Mouse (Mus musculus) macrophage (primary cell): ENCODE results near the gene Zdhhc1. TPM values are rescaled to one million over a fixed set of nuclear protein-coding genes. Genes with fewer than 3 reads are reported as not detected.

Source experiments
- H3K27ac ChIP-seq: fragments of 350-480 bp; formaldehyde crosslinking; 2 replicates; pipeline ENCODE4 v1.9.0; 2021
- H3K36me3 ChIP-seq: fragments of 350-480 bp; formaldehyde crosslinking; 2 replicates; pipeline ENCODE4 v1.9.0; 2021; ENCODE audit errors: inconsistent target
- H3K4me3 ChIP-seq: fragments of 350-480 bp; formaldehyde crosslinking; 2 replicates; pipeline ENCODE4 v1.9.0; 2021; ENCODE audit errors: inconsistent target
- H3K79me2 ChIP-seq: fragments of 350-480 bp; formaldehyde crosslinking; 2 replicates; pipeline ENCODE4 v1.9.0; 2021; ENCODE audit errors: inconsistent target
- WGBS: methylation state at CpG from one replicate; pipeline ENCODE4 v1.1.7; 2026; ENCODE audit warnings: inconsistent platforms; ENCODE audit not compliant: missing documents; 5-methylcytosine and 5-hydroxymethylcytosine counted together
- polyA plus RNA-seq: library from polyadenylated mRNA; stranded (reverse); fragments of 250-400 nt; gene quantifications from 3 replicates; pipeline ENCODE4 v1.2.4, GENCODE M21; 2018; ENCODE audit warnings: inconsistent platforms

The Zdhhc1 gene
- polyA plus RNA-seq, 1 experiment from 2014 or later = 7.3 TPM

GRCm38 (mm10) chr8:105468002-105468720, 28.5 kb downstream of the Zdhhc1 start:
- Histone ChIP-seq H3K36me3 (no peaks in the 10 kb centered on the region), H3K27ac (no peak overlapping the region), H3K4me3 (no peak overlapping the region), H3K79me2 (no peaks in the 10 kb centered on the region)
- WGBS = 91% methylated on average over 26 of the region's 27 CpGs

DNA sequence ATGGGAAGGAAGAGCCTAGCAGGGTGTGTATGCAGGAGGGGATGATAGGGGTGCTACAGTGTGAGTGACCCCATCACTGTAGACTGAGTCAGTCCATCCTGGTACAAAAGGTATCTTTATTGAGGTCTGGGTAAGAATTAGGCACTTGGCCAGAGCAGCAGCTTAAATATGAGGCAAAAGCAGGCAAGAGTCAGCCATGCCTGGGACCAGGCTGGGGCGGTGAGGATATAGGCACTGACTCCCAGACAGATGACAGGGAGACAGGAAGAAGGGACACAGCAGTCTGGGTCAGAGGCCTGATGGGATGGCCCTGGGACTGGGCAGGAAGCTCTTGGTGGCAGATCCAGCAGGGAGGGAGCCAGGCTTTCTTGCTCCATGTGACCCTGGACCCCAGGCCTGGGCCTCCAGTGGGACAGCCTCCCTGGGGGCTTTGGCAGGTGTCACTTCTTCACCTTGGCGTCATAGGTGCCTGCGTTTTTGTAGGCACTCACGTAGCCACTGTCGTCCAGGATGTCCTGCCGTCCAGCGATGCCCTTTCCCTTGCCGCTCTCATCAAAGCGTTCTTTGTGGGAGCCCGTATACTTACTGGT, 29.2 kb downstream of the Zdhhc1 start:
- no peaks in the 10 kb centered on the region for H3K79me2 ChIP-seq
- no peaks in the 10 kb centered on the region for H3K36me3 ChIP-seq
- 95% methylated on average over 8 of the region's 10 CpGs for WGBS
- H3K27ac ChIP-seq = no peak overlapping the region
- no peak overlapping the region for H3K4me3 ChIP-seq

GRCm38 (mm10) chr8:105466700-105467291, 29.9 kb downstream of the Zdhhc1 start:
- Histone ChIP-seq H3K27ac (no peak overlapping the region), H3K79me2 (no peaks in the 10 kb centered on the region), H3K4me3 (no peak overlapping the region), H3K36me3 (no peaks in the 10 kb centered on the region)
- WGBS = 92% methylated on average over 7 of the region's 7 CpGs

DNA sequence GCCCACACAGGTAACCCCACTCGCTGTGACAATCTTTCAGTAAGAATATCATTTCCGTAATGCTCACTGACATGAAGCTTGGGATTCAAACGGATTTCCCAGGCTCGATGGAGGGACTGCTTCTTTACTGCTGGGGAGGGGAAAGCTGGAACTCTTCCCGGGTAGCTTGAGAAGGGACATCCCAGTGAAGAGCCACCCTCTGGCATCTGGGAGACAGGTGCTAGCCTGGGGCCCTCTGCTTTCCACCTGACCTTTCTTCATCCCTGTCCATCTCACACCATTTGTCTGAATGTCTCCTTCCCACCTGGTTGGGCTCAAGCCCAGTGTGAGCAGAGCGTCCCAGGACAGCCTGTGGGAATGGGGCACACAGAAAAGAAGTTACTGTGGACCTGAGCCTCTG, 30.5 kb downstream of the Zdhhc1 start:
- Histone ChIP-seq H3K79me2 (no peaks in the 10 kb centered on the region), H3K4me3 (no peak overlapping the region), H3K27ac (no peak overlapping the region), H3K36me3 (no peaks in the 10 kb centered on the region)
- 95% methylated on average over 6 of the region's 6 CpGs for WGBS

DNA sequence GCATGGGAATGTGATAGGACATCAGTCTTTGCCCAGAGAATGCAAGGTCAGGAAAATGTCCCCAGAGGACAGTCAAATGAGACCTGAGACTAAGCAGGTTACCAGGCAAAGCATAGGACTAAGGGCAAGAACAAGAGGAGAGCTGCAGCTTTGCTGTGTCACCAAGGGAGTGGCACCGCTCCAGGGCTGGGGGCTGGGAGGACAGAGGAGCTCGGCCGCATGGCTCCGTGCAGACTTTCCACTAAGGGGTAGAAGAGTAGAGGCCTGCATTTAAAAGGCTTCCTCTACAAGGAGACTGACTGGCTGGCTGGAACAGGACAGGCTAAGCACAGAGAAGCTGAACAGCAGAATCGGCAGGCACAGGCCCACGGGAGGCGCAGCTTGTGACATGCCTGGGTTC, 32.1 kb downstream of the Zdhhc1 start:
- Histone ChIP-seq H3K79me2 (no peaks in the 10 kb centered on the region), H3K36me3 (no peaks in the 10 kb centered on the region)
- WGBS = 61% methylated on average over 7 of the region's 7 CpGs

GRCm38 (mm10) chr8:105461085-105461803, 35.5 kb downstream of the Zdhhc1 start:
- WGBS = 93% methylated on average over 13 of the region's 13 CpGs
- H3K36me3 ChIP-seq = no peaks in the 10 kb centered on the region
- no peak overlapping the region for H3K4me3 ChIP-seq
- no peak overlapping the region for H3K27ac ChIP-seq
- H3K79me2 ChIP-seq = no peaks in the 10 kb centered on the region

More for the DNA sequence above, 32.1 kb downstream of the Zdhhc1 start:
- Histone ChIP-seq H3K27ac (no peak overlapping the region), H3K4me3 (no peak overlapping the region)

DNA sequence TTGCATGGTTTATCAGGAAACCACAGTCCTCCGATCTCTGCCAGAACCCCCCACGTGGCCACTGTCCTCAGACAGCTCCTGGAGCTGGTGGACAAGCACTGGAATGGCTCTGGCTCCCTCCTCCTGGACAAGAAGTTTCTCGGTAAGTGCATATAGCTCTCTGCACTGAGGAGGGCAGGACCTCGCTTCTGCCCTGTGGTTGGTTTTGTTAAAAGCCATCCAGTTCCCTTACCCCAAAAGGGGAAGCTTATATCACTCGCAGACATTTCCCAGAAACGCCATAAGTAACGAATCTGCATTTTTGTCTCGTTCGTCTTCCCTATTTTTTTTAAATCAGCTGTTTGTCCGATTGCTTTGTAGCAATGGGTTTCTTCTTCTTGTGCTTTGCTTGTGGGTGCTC, 41.5 kb downstream of the Zdhhc1 start:
- Histone ChIP-seq H3K4me3 (peak overlapping the region; percentile 21), H3K79me2 (no peaks in the 10 kb centered on the region), H3K27ac (peak overlapping the region; percentile 69), H3K36me3 (no peaks in the 10 kb centered on the region)
- 1% methylated on average over 10 of the region's 10 CpGs for WGBS

DNA sequence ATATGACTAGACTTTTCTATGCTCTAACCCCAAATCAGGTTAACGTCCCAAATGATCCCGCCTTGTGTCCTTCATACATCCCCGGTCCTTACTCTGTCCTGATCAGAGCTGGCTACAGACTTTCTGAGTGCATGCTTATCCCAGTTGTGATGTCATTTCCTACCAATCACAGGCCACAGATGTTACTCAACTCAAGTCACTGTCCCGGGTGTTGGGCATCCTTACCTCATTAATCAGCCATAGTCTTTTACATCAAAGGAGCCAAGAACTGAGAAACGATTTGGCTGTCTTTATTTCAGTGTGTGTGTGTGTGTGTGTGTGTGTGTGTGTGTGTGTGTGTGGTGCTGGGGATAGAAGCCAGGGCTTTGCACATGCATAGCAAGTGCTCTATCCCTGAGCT, 42.6 kb downstream of the Zdhhc1 start:
- Histone ChIP-seq H3K27ac (no peak overlapping the region), H3K36me3 (no peaks in the 10 kb centered on the region), H3K4me3 (no peak overlapping the region), H3K79me2 (no peaks in the 10 kb centered on the region)
- WGBS = 66% methylated on average over 4 of the region's 5 CpGs

- 13% methylated on average over 5 of the region's 5 CpGs for WGBS
- no peak overlapping the region for H3K27ac ChIP-seq
- no peaks in the 10 kb centered on the region for H3K79me2 ChIP-seq
- H3K4me3 ChIP-seq = no peak overlapping the region
- H3K36me3 ChIP-seq = no peaks in the 10 kb centered on the region
Observed at GRCm38 (mm10) chr8:105453296-105453695, 43.4 kb downstream of the Zdhhc1 start.

DNA sequence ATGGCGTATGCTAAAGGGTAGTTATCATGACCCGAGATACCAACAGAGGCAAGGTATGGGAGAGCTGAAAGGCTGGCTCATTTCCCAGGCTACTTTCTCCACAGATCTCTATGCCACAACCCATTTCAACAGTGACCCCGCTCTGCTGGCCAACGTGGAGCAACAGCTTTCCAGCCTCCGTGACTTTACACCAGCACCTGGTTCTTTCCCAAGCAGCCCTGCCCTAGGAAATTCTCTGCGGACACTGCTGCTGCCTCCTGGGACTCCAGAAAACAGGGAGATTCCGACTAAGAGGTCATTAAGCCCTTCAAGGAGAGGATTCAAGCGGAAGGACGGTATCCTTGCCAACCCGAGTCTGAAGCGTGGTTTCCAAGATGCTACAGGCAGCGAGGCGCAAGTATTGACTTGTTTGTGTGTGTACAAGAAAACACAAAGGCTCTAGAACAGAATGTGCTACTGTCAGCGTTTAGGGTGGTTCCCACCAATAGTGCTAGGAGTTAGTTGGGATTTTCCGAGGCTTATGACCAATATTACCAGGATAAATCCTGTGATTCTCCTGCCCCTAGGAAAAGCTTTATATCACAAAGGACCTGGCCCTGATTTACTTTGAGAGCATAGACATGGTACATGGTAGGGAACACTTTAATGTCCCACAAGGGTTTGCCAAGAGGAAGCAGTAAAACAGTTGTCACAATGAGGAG, 44.6 kb downstream of the Zdhhc1 start:
- no peaks in the 10 kb centered on the region for H3K79me2 ChIP-seq
- H3K27ac ChIP-seq = no peak overlapping the region
- 83% methylated on average over 15 of the region's 15 CpGs for WGBS
- no peak overlapping the region for H3K4me3 ChIP-seq
- H3K36me3 ChIP-seq = no peaks in the 10 kb centered on the region

GRCm38 (mm10) chr8:105450977-105451376, 45.7 kb downstream of the Zdhhc1 start:
- Histone ChIP-seq H3K4me3 (no peak overlapping the region), H3K79me2 (no peaks in the 10 kb centered on the region), H3K27ac (no peak overlapping the region), H3K36me3 (no peaks in the 10 kb centered on the region)
- WGBS = 43% methylated on average over 1 of the region's 1 CpGs

GRCm38 (mm10) chr8:105448596-105448995, 48.1 kb downstream of the Zdhhc1 start:
- Histone ChIP-seq H3K36me3 (no peaks in the 10 kb centered on the region), H3K4me3 (no peak overlapping the region), H3K79me2 (no peaks in the 10 kb centered on the region), H3K27ac (no peak overlapping the region)
- 90% methylated on average over 5 of the region's 5 CpGs for WGBS

GRCm38 (mm10) chr8:105448188-105448587, 48.5 kb downstream of the Zdhhc1 start:
- Histone ChIP-seq H3K36me3 (no peaks in the 10 kb centered on the region), H3K27ac (no peak overlapping the region), H3K4me3 (no peak overlapping the region), H3K79me2 (no peaks in the 10 kb centered on the region)
- WGBS = 100% methylated on average over 2 of the region's 3 CpGs

DNA sequence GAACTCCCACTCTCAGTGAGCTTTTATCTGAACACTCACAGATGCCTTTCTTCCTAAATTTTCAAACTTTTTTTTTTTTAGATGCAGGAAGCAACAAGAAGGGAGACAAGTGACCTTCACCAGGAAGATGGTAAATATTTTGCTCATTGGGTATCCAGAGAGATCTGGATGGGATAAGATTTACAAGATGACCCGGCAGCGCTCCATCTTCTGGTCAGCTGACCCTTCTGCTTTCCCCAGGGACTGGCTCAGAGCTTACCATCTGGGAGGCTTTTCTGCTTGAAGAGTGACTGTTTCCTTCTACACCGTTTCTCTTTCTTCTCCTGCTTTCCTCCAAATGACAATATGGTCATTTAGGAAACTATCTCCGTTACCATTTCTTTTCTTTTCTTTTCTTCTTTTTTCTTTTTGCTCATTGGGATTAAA, 50.6 kb downstream of the Zdhhc1 start:
- no peak overlapping the region for H3K4me3 ChIP-seq
- no peaks in the 10 kb centered on the region for H3K36me3 ChIP-seq
- 77% methylated on average over 4 of the region's 4 CpGs for WGBS
- H3K27ac ChIP-seq = no peak overlapping the region
- no peaks in the 10 kb centered on the region for H3K79me2 ChIP-seq
